Mouse (Mus musculus): Measurements from ENCODE around the gene Aip.

Aip gene

GRCm38 (mm10) chr19:4125741-4126696 lies at the start of gene Aip:
TSS of gene Aip (minus strand) at chr19:4125858.
- in situ Hi-C loops (cut with MboI, MseI), result no loop called here

GRCm38 (mm10) chr19:4172925-4173324 lies 47.3 kb upstream of the Aip start:
- in situ Hi-C loops (cut with MboI, MseI), result no loop called here

GRCm38 (mm10) chr19:4171393-4172290 lies 46.0 kb upstream of the Aip start:
- in situ Hi-C loops (cut with MboI, MseI), result no loop called here

- in situ Hi-C loops (cut with MboI, MseI), result no loop called here
Measured at GRCm38 (mm10) chr19:4170723-4171392, 45.2 kb upstream of the Aip start.

GRCm38 (mm10) chr19:4169810-4170209 lies 44.2 kb upstream of the Aip start:
- in situ Hi-C loops (cut with MboI, MseI), result no loop called here

GRCm38 (mm10) chr19:4169378-4169784 lies 43.7 kb upstream of the Aip start:
- in situ Hi-C loops (cut with MboI, MseI), result no loop called here

- in situ Hi-C loops (cut with MboI, MseI), result no loop called here
Measured at GRCm38 (mm10) chr19:4166678-4167476, 41.2 kb upstream of the Aip start.

GRCm38 (mm10) chr19:4164721-4165120 lies 39.1 kb upstream of the Aip start:
- in situ Hi-C loops (cut with MboI, MseI), result loop anchor here (5.0 kb wide), 1 partner anchor 52 kb away; no protein-coding TSS in a partner anchor

GRCm38 (mm10) chr19:4164100-4164499 lies 38.4 kb upstream of the Aip start:
- in situ Hi-C loops (cut with MboI, MseI), result loop anchor here (5.0 kb wide), 1 partner anchor 52 kb away; no protein-coding TSS in a partner anchor

- in situ Hi-C loops (cut with MboI, MseI), result loop anchor here (5.0 kb wide), 1 partner anchor 51 kb away; no protein-coding TSS in a partner anchor
Measured at GRCm38 (mm10) chr19:4163543-4163887, 37.9 kb upstream of the Aip start.

- in situ Hi-C loops (cut with MboI, MseI), result loop anchor here (5.0 kb wide), 1 partner anchor 51 kb away; no protein-coding TSS in a partner anchor
Measured at GRCm38 (mm10) chr19:4162646-4163542, 37.2 kb upstream of the Aip start, which contains the start of gene Rps6kb2. TSS of gene Rps6kb2 (minus strand) at chr19:4163354.

- in situ Hi-C loops (cut with MboI, MseI), result no loop called here
Measured at GRCm38 (mm10) chr19:4159049-4159448, 33.4 kb upstream of the Aip start.

- in situ Hi-C loops (cut with MboI, MseI), result no loop called here
Measured at GRCm38 (mm10) chr19:4156771-4157170, 31.1 kb upstream of the Aip start.

- in situ Hi-C loops (cut with MboI, MseI), result no loop called here
Measured at GRCm38 (mm10) chr19:4156073-4156579, 30.5 kb upstream of the Aip start.

- in situ Hi-C loops (cut with MboI, MseI), result no loop called here
Measured at GRCm38 (mm10) chr19:4155223-4156072, 29.8 kb upstream of the Aip start.

- in situ Hi-C loops (cut with MboI, MseI), result no loop called here
Measured at GRCm38 (mm10) chr19:4154437-4155222, 29.0 kb upstream of the Aip start.

- in situ Hi-C loops (cut with MboI, MseI), result no loop called here
Measured at GRCm38 (mm10) chr19:4153232-4153654, 27.6 kb upstream of the Aip start, which contains the start of gene Ptprcap. TSS of gene Ptprcap (plus strand) at chr19:4153604.
